19 mouse cellular contexts compared by ENCODE assay signal in genomic region chr9:45929285-45929684, GRCm38 (mm10). TPM values are rescaled to one million over a fixed set of nuclear protein-coding genes. Genes with fewer than 3 reads are reported as not detected.
"Had no signal": no experiment of that assay in that cellular context is flagged by ENCODE, and none has a peak within 500 bp of the region (broad histone marks: within the 10 kb centered on the region; RNA-seq: fewer than 3 reads in every experiment).

No protein-coding gene starts in this region.

- H3K4me3 ChIP-seq: liver, embryonic 15.5 days; midbrain, embryonic 10.5 days; midbrain, embryonic 12.5 days; neural tube, embryonic 13.5 days; neural tube, embryonic 15.5 days had no signal

- H3K4me2 ChIP-seq: liver, embryonic 15.5 days; lung, embryonic 14.5 days; midbrain, embryonic 12.5 days; neural tube, embryonic 13.5 days; neural tube, embryonic 15.5 days had no signal

- H3K27me3 ChIP-seq: liver, embryonic 15.5 days; midbrain, embryonic 12.5 days; neural tube, embryonic 13.5 days; neural tube, embryonic 15.5 days had no signal

- H3K4me1 ChIP-seq: liver, embryonic 15.5 days; midbrain, embryonic 12.5 days; neural tube, embryonic 13.5 days had no signal

- H3K27ac ChIP-seq: liver, embryonic 15.5 days; midbrain, embryonic 10.5 days; midbrain, embryonic 12.5 days; neural tube, embryonic 13.5 days; neural tube, embryonic 15.5 days had no signal

- DNase-seq: liver, postnatal 0 days; lung, embryonic 14.5 days; lung, postnatal 10 days; lung, postnatal 4 days; midbrain, embryonic 14.5 days; retina, postnatal 1 day; right cerebral cortex, adult 18-20 months; right cerebral cortex, postnatal 25 days; right cerebral cortex, postnatal 4 days; spleen, adult 18-20 months; thymus, adult 18-20 months; thymus, postnatal 14 days; thymus, postnatal 36 days had no signal

RNA-seq across cellular contexts. Expression of gene Tagln, which starts 6.6 kb away (rescaled TPM):
- total RNA-seq: megakaryocyte-erythroid progenitor cell, adult 5-6 weeks had no signal
